Mouse (Mus musculus): Measurements from ENCODE around the gene Cda. TPM values are rescaled to one million over a fixed set of nuclear protein-coding genes. Genes with fewer than 3 reads are reported as not detected.
A peak's percentile ranks its signal among the peaks of the same experiment; 100 is the strongest.

Cda gene
- polyA plus RNA-seq, 1 experiment from 2014 or later: 24.6 TPM

- Histone ChIP-seq H3K36me3 (ENCODE audit: insufficient read depth, low read length) (no peaks in the 10 kb centered on the region), H3K9me3 (ENCODE audit: low read length) (no peaks in the 10 kb centered on the region), H3K4me1 (ENCODE audit: insufficient read depth, low read length) (no peaks in the 10 kb centered on the region), H3K4me3 (ENCODE audit: low read length) (peak within 1 kb of the TSS; percentile 70), H3K4me2 (replicated peaks; ENCODE audit: low read depth, low read length) (peak within 1 kb of the TSS; percentile 56), H3K9ac (replicated peaks; ENCODE audit: low read length) (peak within 1 kb of the TSS; percentile 95), H3K27ac (ENCODE audit: low read length) (peak within 1 kb of the TSS; percentile 96), H3K27me3 (ENCODE audit: insufficient read depth, low read length) (no peaks in the 10 kb centered on the region)
- WGBS: 4% methylated on average over 36 of the region's 41 CpGs
- ATAC-seq (ENCODE audit: low FRiP score, low TSS enrichment): peak; percentile 84
These were observed 41.6 kb downstream of the Cda start, which contains the start of gene Pink1 for GRCm38 (mm10) chr4:138326077-138326695. Gene Pink1, minus strand, starts transcription at chr4:138326307.

GRCm38 (mm10) chr4:138325466-138326076, 42.2 kb downstream of the Cda start:
- Histone ChIP-seq H3K4me3 (ENCODE audit: low read length) (peak overlapping the region; percentile 70), H3K9me3 (ENCODE audit: low read length) (no peaks in the 10 kb centered on the region), H3K9ac (replicated peaks; ENCODE audit: low read length) (peak overlapping the region; percentile 95), H3K27ac (ENCODE audit: low read length) (peak overlapping the region; percentile 96), H3K4me2 (replicated peaks; ENCODE audit: low read depth, low read length) (peak overlapping the region; percentile 56), H3K4me1 (ENCODE audit: insufficient read depth, low read length) (no peaks in the 10 kb centered on the region), H3K36me3 (ENCODE audit: insufficient read depth, low read length) (no peaks in the 10 kb centered on the region), H3K27me3 (ENCODE audit: insufficient read depth, low read length) (no peaks in the 10 kb centered on the region)
- WGBS: under 1% methylated on average over 45 of the region's 45 CpGs
- ATAC-seq (ENCODE audit: low FRiP score, low TSS enrichment): peak; percentile 93

GRCm38 (mm10) chr4:138324451-138324850, 43.3 kb downstream of the Cda start:
- Histone ChIP-seq H3K27ac (ENCODE audit: low read length) (no peak overlapping the region), H3K27me3 (ENCODE audit: insufficient read depth, low read length) (no peaks in the 10 kb centered on the region), H3K4me3 (ENCODE audit: low read length) (no peak overlapping the region), H3K36me3 (ENCODE audit: insufficient read depth, low read length) (no peaks in the 10 kb centered on the region), H3K4me1 (ENCODE audit: insufficient read depth, low read length) (no peaks in the 10 kb centered on the region), H3K9ac (replicated peaks; ENCODE audit: low read length) (no peak overlapping the region), H3K9me3 (ENCODE audit: low read length) (no peaks in the 10 kb centered on the region), H3K4me2 (replicated peaks; ENCODE audit: low read depth, low read length) (no peak overlapping the region)
- no peak for ATAC-seq (ENCODE audit: low FRiP score, low TSS enrichment)
- 92% methylated on average over 3 of the region's 3 CpGs for WGBS

- H3K27ac ChIP-seq (ENCODE audit: low read length): no peak overlapping the region
- H3K36me3 ChIP-seq (ENCODE audit: insufficient read depth, low read length): no peaks in the 10 kb centered on the region
- no peaks in the 10 kb centered on the region for H3K27me3 ChIP-seq (ENCODE audit: insufficient read depth, low read length)
- no peak overlapping the region for H3K4me2 ChIP-seq (replicated peaks; ENCODE audit: low read depth, low read length)
- no peak overlapping the region for H3K9ac ChIP-seq (replicated peaks; ENCODE audit: low read length)
- no peaks in the 10 kb centered on the region for H3K4me1 ChIP-seq (ENCODE audit: insufficient read depth, low read length)
- 76% methylated on average over 4 of the region's 4 CpGs for WGBS
- no peaks in the 10 kb centered on the region for H3K9me3 ChIP-seq (ENCODE audit: low read length)
- no peak overlapping the region for H3K4me3 ChIP-seq (ENCODE audit: low read length)
- no peak for ATAC-seq (ENCODE audit: low FRiP score, low TSS enrichment)
These were observed 44.0 kb downstream of the Cda start for GRCm38 (mm10) chr4:138323753-138324152.

GRCm38 (mm10) chr4:138322692-138323091, 45.1 kb downstream of the Cda start:
- 84% methylated on average over 4 of the region's 4 CpGs for WGBS
- H3K27me3 ChIP-seq (ENCODE audit: insufficient read depth, low read length): no peaks in the 10 kb centered on the region
- H3K9ac ChIP-seq (replicated peaks; ENCODE audit: low read length): no peak overlapping the region
- H3K36me3 ChIP-seq (ENCODE audit: insufficient read depth, low read length): no peaks in the 10 kb centered on the region
- H3K4me1 ChIP-seq (ENCODE audit: insufficient read depth, low read length): no peaks in the 10 kb centered on the region
- H3K4me3 ChIP-seq (ENCODE audit: low read length): no peak overlapping the region
- H3K27ac ChIP-seq (ENCODE audit: low read length): no peak overlapping the region
- no peak for ATAC-seq (ENCODE audit: low FRiP score, low TSS enrichment)
- no peak overlapping the region for H3K4me2 ChIP-seq (replicated peaks; ENCODE audit: low read depth, low read length)
- no peaks in the 10 kb centered on the region for H3K9me3 ChIP-seq (ENCODE audit: low read length)

- 83% methylated on average over 7 of the region's 7 CpGs for WGBS
- no peak for ATAC-seq (ENCODE audit: low FRiP score, low TSS enrichment)
- no peak overlapping the region for H3K27ac ChIP-seq (ENCODE audit: low read length)
- no peak overlapping the region for H3K4me3 ChIP-seq (ENCODE audit: low read length)
- no peaks in the 10 kb centered on the region for H3K4me1 ChIP-seq (ENCODE audit: insufficient read depth, low read length)
- H3K9me3 ChIP-seq (ENCODE audit: low read length): peaks cover 2% of the 10 kb centered on the region; the same call in 1 of the 2 replicates
- H3K36me3 ChIP-seq (ENCODE audit: insufficient read depth, low read length): peaks cover 8% of the 10 kb centered on the region
- H3K4me2 ChIP-seq (replicated peaks; ENCODE audit: low read depth, low read length): no peak overlapping the region
- H3K27me3 ChIP-seq (ENCODE audit: insufficient read depth, low read length): no peaks in the 10 kb centered on the region
- no peak overlapping the region for H3K9ac ChIP-seq (replicated peaks; ENCODE audit: low read length)
These were observed 46.3 kb downstream of the Cda start for GRCm38 (mm10) chr4:138321488-138321887.

GRCm38 (mm10) chr4:138320711-138321110, 47.1 kb downstream of the Cda start:
- no peak overlapping the region for H3K4me3 ChIP-seq (ENCODE audit: low read length)
- ATAC-seq (ENCODE audit: low FRiP score, low TSS enrichment): no peak
- no peak overlapping the region for H3K4me2 ChIP-seq (replicated peaks; ENCODE audit: low read depth, low read length)
- H3K27ac ChIP-seq (ENCODE audit: low read length): no peak overlapping the region
- peaks cover 10% of the 10 kb centered on the region for H3K36me3 ChIP-seq (ENCODE audit: insufficient read depth, low read length)
- peaks cover 4% of the 10 kb centered on the region; the same call in 1 of the 2 replicates for H3K9me3 ChIP-seq (ENCODE audit: low read length)
- H3K4me1 ChIP-seq (ENCODE audit: insufficient read depth, low read length): no peaks in the 10 kb centered on the region
- H3K27me3 ChIP-seq (ENCODE audit: insufficient read depth, low read length): no peaks in the 10 kb centered on the region
- 76% methylated on average over 11 of the region's 11 CpGs for WGBS
- H3K9ac ChIP-seq (replicated peaks; ENCODE audit: low read length): no peak overlapping the region

GRCm38 (mm10) chr4:138319508-138319907, 48.3 kb downstream of the Cda start:
- H3K9me3 ChIP-seq (ENCODE audit: low read length): peaks cover 4% of the 10 kb centered on the region; the same call in 1 of the 2 replicates
- no peak overlapping the region for H3K27ac ChIP-seq (ENCODE audit: low read length)
- H3K27me3 ChIP-seq (ENCODE audit: insufficient read depth, low read length): no peaks in the 10 kb centered on the region
- H3K9ac ChIP-seq (replicated peaks; ENCODE audit: low read length): no peak overlapping the region
- H3K4me2 ChIP-seq (replicated peaks; ENCODE audit: low read depth, low read length): no peak overlapping the region
- H3K4me3 ChIP-seq (ENCODE audit: low read length): no peak overlapping the region
- WGBS: 30% methylated on average over 10 of the region's 10 CpGs
- H3K36me3 ChIP-seq (ENCODE audit: insufficient read depth, low read length): peaks cover 11% of the 10 kb centered on the region
- no peaks in the 10 kb centered on the region for H3K4me1 ChIP-seq (ENCODE audit: insufficient read depth, low read length)
- 0 out of 2 replicates have a peak, but pooled peaks have one; percentile 4 for ATAC-seq (ENCODE audit: low FRiP score, low TSS enrichment)

GRCm38 (mm10) chr4:138318509-138319266, 49.1 kb downstream of the Cda start:
- Histone ChIP-seq H3K27ac (ENCODE audit: low read length) (no peak overlapping the region), H3K4me3 (ENCODE audit: low read length) (no peak overlapping the region), H3K4me2 (replicated peaks; ENCODE audit: low read depth, low read length) (no peak overlapping the region), H3K9me3 (ENCODE audit: low read length) (peaks cover 4% of the 10 kb centered on the region; the same call in 1 of the 2 replicates), H3K9ac (replicated peaks; ENCODE audit: low read length) (no peak overlapping the region), H3K27me3 (ENCODE audit: insufficient read depth, low read length) (no peaks in the 10 kb centered on the region), H3K36me3 (ENCODE audit: insufficient read depth, low read length) (peaks cover 18% of the 10 kb centered on the region), H3K4me1 (ENCODE audit: insufficient read depth, low read length) (no peaks in the 10 kb centered on the region)
- ATAC-seq (ENCODE audit: low FRiP score, low TSS enrichment): peak; percentile 47; the same call in 1 of the 2 replicates
- WGBS: 56% methylated on average over 6 of the region's 6 CpGs
